Mouse (Mus musculus) hindbrain, embryonic 11.5 days (tissue): ENCODE results near the gene Tex33. TPM values are rescaled to one million over a fixed set of nuclear protein-coding genes. Genes with fewer than 3 reads are reported as not detected.
A peak's percentile ranks its signal among the peaks of the same experiment; 100 is the strongest.

Source experiments
- ATAC-seq: fragments of 200-750 bp; cut with Nextera tagmentation; 2 replicates; pipeline ENCODE4 v1.8.0; 2017; ENCODE audit warnings: mild to moderate bottlenecking, moderate TSS enrichment, moderate library complexity; ENCODE audit not compliant: low FRiP score
- DNase-seq: peaks from one replicate; pipeline ENCODE4 v3.0.0-alpha.2; 2015; ENCODE audit warnings: low spot score
- H3K27ac ChIP-seq: fragments of 300-500 bp; sonication (generic); 2 replicates; pipeline ENCODE4 v1.5.1; 2014; ENCODE audit warnings: mild to moderate bottlenecking, low read depth, low read length
- H3K27me3 ChIP-seq: fragments of 300-500 bp; sonication (generic); 2 replicates; pipeline ENCODE4 v1.6.1; 2014; ENCODE audit warnings: mild to moderate bottlenecking, low read length, moderate library complexity, mixed read lengths; ENCODE audit not compliant: control insufficient read depth, insufficient read depth
- H3K36me3 ChIP-seq: fragments of 300-500 bp; sonication (generic); 2 replicates; pipeline ENCODE4 v1.6.1; 2014; ENCODE audit warnings: mild to moderate bottlenecking, low read length, moderate library complexity, mixed read lengths; ENCODE audit not compliant: control insufficient read depth, insufficient read depth
- H3K4me1 ChIP-seq: fragments of 300-500 bp; sonication (generic); replicated peaks from 2 replicates; pipeline ENCODE4 v1.6.1; 2014; ENCODE audit warnings: low read length, mixed read lengths; ENCODE audit not compliant: control insufficient read depth, insufficient read depth
- H3K4me2 ChIP-seq: fragments of 300-500 bp; sonication (generic); replicated peaks from 2 replicates; pipeline ENCODE4 v1.6.1; 2014; ENCODE audit warnings: mild to moderate bottlenecking, low read depth, low read length
- H3K4me3 ChIP-seq: fragments of 300-500 bp; sonication (generic); 2 replicates; pipeline ENCODE4 v1.5.1; 2014; ENCODE audit warnings: low read depth, low read length
- H3K9ac ChIP-seq: fragments of 300-500 bp; sonication (generic); 2 replicates; pipeline ENCODE4 v1.6.1; 2014; ENCODE audit warnings: low read depth, low read length
- H3K9me3 ChIP-seq: fragments of 300-500 bp; sonication (generic); 2 replicates; pipeline ENCODE4 v1.6.1; 2016; ENCODE audit warnings: low read length; ENCODE audit not compliant: control insufficient read depth
- WGBS: fragments of 180-500 bp; shearing (Covaris S2); extraction: QIAGEN DNeasy Blood & Tissue Kit; methylation state at CpG from one replicate; pipeline ENCODE4 v1.1.7; 2014; 5-methylcytosine and 5-hydroxymethylcytosine counted together
- polyA plus RNA-seq: library from polyadenylated mRNA; unstranded; fragments of >200 nt; fragmentation: Nextera tagmentation; extraction: Ambion mirVana; gene quantifications from 2 replicates; pipeline ENCODE4 v1.2.1, GENCODE M21; 2014

Gene Tex33
- polyA plus RNA-seq, 1 experiment from 2014 or later = not detected

GRCm38 (mm10) chr15:78406293-78406934 is 10.7 kb upstream of the Tex33 start, which contains the start of gene Mpst:
Gene Mpst, plus strand, starts transcription at chr15:78406416.
- H3K27ac ChIP-seq = peak within 1 kb of the TSS; percentile 85

GRCm38 (mm10) chr15:78405517-78406211 is 10.0 kb upstream of the Tex33 start, which contains the start of gene Tst:
Gene Tst, minus strand, starts transcription at chr15:78405907.
- WGBS = 1% methylated on average over 30 of the region's 34 CpGs
- H3K9me3 ChIP-seq = no peaks in the 10 kb centered on the region
- no peaks in the 10 kb centered on the region for H3K36me3 ChIP-seq
- peak within 1 kb of the TSS; percentile 57 for H3K9ac ChIP-seq
- peaks cover 20% of the 10 kb centered on the region for H3K27me3 ChIP-seq
- peaks cover 9% of the 10 kb centered on the region; the same call in 1 of the 2 replicates for H3K4me1 ChIP-seq
- H3K4me3 ChIP-seq = peak within 1 kb of the TSS; percentile 51
- ATAC-seq (peak; percentile 61), DNase-seq (peak; percentile 83)
- peak within 1 kb of the TSS; percentile 85 for H3K27ac ChIP-seq
- peak within 1 kb of the TSS; percentile 90 for H3K4me2 ChIP-seq

More at GRCm38 (mm10) chr15:78406293-78406934, 10.7 kb upstream of the Tex33 start, which contains the start of gene Mpst:
- Histone ChIP-seq H3K9me3 (no peaks in the 10 kb centered on the region), H3K4me3 (peak within 1 kb of the TSS; percentile 51), H3K36me3 (no peaks in the 10 kb centered on the region), H3K27me3 (peaks cover 20% of the 10 kb centered on the region), H3K9ac (peak within 1 kb of the TSS; percentile 57), H3K4me2 (peak within 1 kb of the TSS; percentile 90), H3K4me1 (peaks cover 9% of the 10 kb centered on the region; the same call in 1 of the 2 replicates)
- peak; percentile 88 for ATAC-seq
- peak; percentile 86 for DNase-seq
- under 1% methylated on average over 39 of the region's 40 CpGs for WGBS

DNA sequence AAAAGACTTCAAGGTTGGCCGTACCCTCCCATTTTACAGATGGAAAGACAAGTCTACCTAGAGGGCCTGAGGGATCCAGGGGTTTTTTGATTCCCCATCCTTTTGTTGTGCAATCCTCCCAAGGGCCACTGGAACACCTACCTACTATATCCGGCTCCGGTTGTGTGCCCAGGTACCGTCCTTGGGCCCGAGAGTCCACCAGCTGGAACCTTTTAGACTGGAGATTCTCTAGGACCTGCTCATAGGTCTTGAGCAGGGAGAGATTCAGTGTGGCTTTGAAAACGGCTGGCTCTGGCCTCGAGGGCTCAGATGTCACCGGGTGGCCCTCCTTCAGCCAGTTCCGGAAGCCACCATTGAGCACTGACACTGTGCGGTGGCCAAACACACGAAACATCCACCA is 9.4 kb upstream of the Tex33 start:
- peak overlapping the region; percentile 57; the same call in 1 of the 2 replicates for H3K9ac ChIP-seq
- no peaks in the 10 kb centered on the region for H3K9me3 ChIP-seq
- peak overlapping the region; percentile 90; the same call in 1 of the 2 replicates for H3K4me2 ChIP-seq
- no peak overlapping the region for H3K27ac ChIP-seq
- no peak for ATAC-seq
- WGBS = 55% methylated on average over 11 of the region's 11 CpGs
- peak overlapping the region; percentile 51 for H3K4me3 ChIP-seq
- H3K36me3 ChIP-seq = no peaks in the 10 kb centered on the region
- no peak for DNase-seq
- peaks cover 9% of the 10 kb centered on the region; the same call in 1 of the 2 replicates for H3K4me1 ChIP-seq
- H3K27me3 ChIP-seq = peaks cover 18% of the 10 kb centered on the region

GRCm38 (mm10) chr15:78403896-78404295 is 8.2 kb upstream of the Tex33 start:
- Histone ChIP-seq H3K27me3 (peaks cover 6% of the 10 kb centered on the region), H3K27ac (no peak overlapping the region), H3K9ac (no peak overlapping the region), H3K36me3 (no peaks in the 10 kb centered on the region), H3K9me3 (no peaks in the 10 kb centered on the region), H3K4me2 (no peak overlapping the region), H3K4me3 (no peak overlapping the region), H3K4me1 (peaks cover 5% of the 10 kb centered on the region; the same call in 1 of the 2 replicates)
- DNase-seq (no peak), ATAC-seq (no peak)
- WGBS = 75% methylated on average over 1 of the region's 1 CpGs

GRCm38 (mm10) chr15:78403301-78403741 is 7.6 kb upstream of the Tex33 start:
- H3K4me2 ChIP-seq = no peak overlapping the region
- H3K36me3 ChIP-seq = no peaks in the 10 kb centered on the region
- no peak overlapping the region for H3K9ac ChIP-seq
- no peak for DNase-seq
- peaks cover 5% of the 10 kb centered on the region; the same call in 1 of the 2 replicates for H3K4me1 ChIP-seq
- no peak overlapping the region for H3K4me3 ChIP-seq
- ATAC-seq = no peak
- 43% methylated on average over 3 of the region's 3 CpGs for WGBS
- peaks cover under 1% of the 10 kb centered on the region for H3K27me3 ChIP-seq
- no peak overlapping the region for H3K27ac ChIP-seq
- no peaks in the 10 kb centered on the region for H3K9me3 ChIP-seq

GRCm38 (mm10) chr15:78402423-78402822 is 6.7 kb upstream of the Tex33 start:
- H3K4me3 ChIP-seq = no peak overlapping the region
- H3K36me3 ChIP-seq = no peaks in the 10 kb centered on the region
- DNase-seq (no peak), ATAC-seq (no peak)
- no peak overlapping the region for H3K4me2 ChIP-seq
- peaks cover 3% of the 10 kb centered on the region; the same call in 1 of the 2 replicates for H3K4me1 ChIP-seq
- H3K27ac ChIP-seq = no peak overlapping the region
- H3K9ac ChIP-seq = no peak overlapping the region
- no peaks in the 10 kb centered on the region for H3K9me3 ChIP-seq
- WGBS = 87% methylated on average over 7 of the region's 7 CpGs
- H3K27me3 ChIP-seq = no peaks in the 10 kb centered on the region; the same call in 1 of the 2 replicates

DNA sequence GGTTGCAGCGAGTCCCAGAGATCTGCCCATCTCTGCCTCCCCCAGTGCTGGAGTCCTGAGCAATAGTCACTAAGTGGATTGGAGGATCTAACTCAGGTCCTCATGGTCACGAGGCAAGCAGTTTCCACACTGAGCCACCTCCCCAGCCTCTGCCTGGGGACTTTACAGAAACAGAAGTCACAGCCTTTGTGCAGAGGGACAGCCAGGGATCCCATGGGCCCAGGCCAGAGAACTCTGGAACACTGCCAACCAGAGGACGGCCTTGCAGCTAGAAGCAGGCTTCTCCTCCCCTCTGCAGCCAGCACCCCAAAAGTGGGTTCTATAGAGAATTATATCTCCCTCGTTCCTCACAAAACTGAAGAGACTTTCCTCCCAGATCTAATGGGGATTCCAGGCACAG is 6.2 kb upstream of the Tex33 start:
- no peak overlapping the region for H3K4me3 ChIP-seq
- H3K4me2 ChIP-seq = no peak overlapping the region
- 75% methylated on average over 4 of the region's 4 CpGs for WGBS
- H3K9ac ChIP-seq = no peak overlapping the region
- H3K27me3 ChIP-seq = no peaks in the 10 kb centered on the region; the same call in 1 of the 2 replicates
- H3K27ac ChIP-seq = no peak overlapping the region
- H3K9me3 ChIP-seq = no peaks in the 10 kb centered on the region
- DNase-seq = no peak
- no peaks in the 10 kb centered on the region for H3K36me3 ChIP-seq
- H3K4me1 ChIP-seq = peaks cover 3% of the 10 kb centered on the region; the same call in 1 of the 2 replicates
- no peak for ATAC-seq

DNA sequence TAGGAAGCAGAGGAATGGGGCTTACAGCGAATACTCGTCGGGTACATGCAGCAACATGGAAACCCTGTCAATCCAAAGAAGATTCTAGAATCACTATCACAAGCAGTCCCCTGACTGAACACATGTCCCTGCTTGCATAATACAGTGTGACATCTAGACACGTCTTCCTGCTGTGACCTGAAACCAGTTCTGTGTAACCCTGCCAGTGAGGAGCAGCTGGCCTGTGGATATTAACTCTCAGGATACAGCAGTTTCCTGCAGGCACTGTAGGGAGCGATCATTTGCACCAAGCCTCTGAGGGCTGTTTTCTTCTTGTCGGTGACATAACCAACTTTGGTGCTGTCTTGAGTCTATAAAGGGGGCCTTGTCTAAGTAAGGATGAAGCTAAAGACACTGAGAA is 5.6 kb upstream of the Tex33 start:
- Histone ChIP-seq H3K27ac (no peak overlapping the region), H3K4me3 (no peak overlapping the region), H3K27me3 (no peaks in the 10 kb centered on the region; the same call in 1 of the 2 replicates), H3K36me3 (no peaks in the 10 kb centered on the region), H3K9me3 (no peaks in the 10 kb centered on the region), H3K4me1 (peaks cover 3% of the 10 kb centered on the region; the same call in 1 of the 2 replicates), H3K9ac (no peak overlapping the region), H3K4me2 (no peak overlapping the region)
- ATAC-seq (no peak), DNase-seq (no peak)
- WGBS = 77% methylated on average over 6 of the region's 6 CpGs
